Mouse (Mus musculus): ENCODE measurements around the gene Hspa12b. TPM values are rescaled to one million over a fixed set of nuclear protein-coding genes. Genes with fewer than 3 reads are reported as not detected.

Hspa12b gene
- 5.5 TPM in 2 replicates for polyA plus RNA-seq (2014; fragmentation: Nextera tagmentation; extraction: Ambion mirVana)

GRCm38 (mm10) chr2:131127161-131127730, at the start of gene Hspa12b:
Gene Hspa12b (plus strand): TSS chr2:131127280.
- Histone ChIP-seq H3K4me2 (peak within 1 kb of the TSS; percentile 94), H3K9ac (ENCODE audit: low read depth, low read length) (peak within 1 kb of the TSS; percentile 89), H3K27ac (ENCODE audit: low read depth, low read length) (peak within 1 kb of the TSS; percentile 71), H3K27me3 (replicated peaks; ENCODE audit: control insufficient read depth, insufficient read depth, low read length) (no peaks in the 10 kb centered on the region), H3K4me1 (replicated peaks; ENCODE audit: control insufficient read depth, insufficient read depth, low read length) (peaks cover 54% of the 10 kb centered on the region), H3K36me3 (ENCODE audit: control insufficient read depth, insufficient read depth, low read length) (no peaks in the 10 kb centered on the region), H3K9me3 (ENCODE audit: control insufficient read depth, low read length) (no peaks in the 10 kb centered on the region), H3K4me3 (ENCODE audit: low read depth, low read length) (peak within 1 kb of the TSS; percentile 72)
- ATAC-seq (replicated peaks; ENCODE audit: low FRiP score) (peak; percentile 88), DNase-seq (ENCODE audit: low spot score) (peak; percentile 79)
- WGBS, result 2% methylated on average over 28 of the region's 28 CpGs

GRCm38 (mm10) chr2:131080507-131080906, 46.6 kb upstream of the Hspa12b start:
- H3K27ac ChIP-seq (ENCODE audit: low read depth, low read length), result no peak overlapping the region
- no peak overlapping the region for H3K9ac ChIP-seq (ENCODE audit: low read depth, low read length)
- DNase-seq (ENCODE audit: low spot score), result no peak
- no peak overlapping the region for H3K4me2 ChIP-seq
- no peaks in the 10 kb centered on the region for H3K9me3 ChIP-seq (ENCODE audit: control insufficient read depth, low read length)
- H3K4me3 ChIP-seq (ENCODE audit: low read depth, low read length), result no peak overlapping the region
- WGBS, result 31% methylated on average over 5 of the region's 5 CpGs
- H3K27me3 ChIP-seq (replicated peaks; ENCODE audit: control insufficient read depth, insufficient read depth, low read length), result peaks cover 25% of the 10 kb centered on the region
- no peak for ATAC-seq (replicated peaks; ENCODE audit: low FRiP score)
- H3K36me3 ChIP-seq (ENCODE audit: control insufficient read depth, insufficient read depth, low read length), result no peaks in the 10 kb centered on the region
- H3K4me1 ChIP-seq (replicated peaks; ENCODE audit: control insufficient read depth, insufficient read depth, low read length), result 0 out of 2 replicates have a peak, but pooled peaks cover 2% of the 10 kb centered on the region

- H3K9me3 ChIP-seq (ENCODE audit: control insufficient read depth, low read length), result no peaks in the 10 kb centered on the region
- no peak overlapping the region for H3K4me2 ChIP-seq
- ATAC-seq (replicated peaks; ENCODE audit: low FRiP score) (no peak), DNase-seq (ENCODE audit: low spot score) (no peak)
- H3K36me3 ChIP-seq (ENCODE audit: control insufficient read depth, insufficient read depth, low read length), result no peaks in the 10 kb centered on the region
- no peak overlapping the region for H3K9ac ChIP-seq (ENCODE audit: low read depth, low read length)
- 0 out of 2 replicates have a peak, but pooled peaks cover 2% of the 10 kb centered on the region for H3K4me1 ChIP-seq (replicated peaks; ENCODE audit: control insufficient read depth, insufficient read depth, low read length)
- WGBS, result 80% methylated on average over 4 of the region's 4 CpGs
- H3K27ac ChIP-seq (ENCODE audit: low read depth, low read length), result no peak overlapping the region
- peaks cover 10% of the 10 kb centered on the region for H3K27me3 ChIP-seq (replicated peaks; ENCODE audit: control insufficient read depth, insufficient read depth, low read length)
- H3K4me3 ChIP-seq (ENCODE audit: low read depth, low read length), result no peak overlapping the region
Measured at GRCm38 (mm10) chr2:131084206-131084605, 42.9 kb upstream of the Hspa12b start.

GRCm38 (mm10) chr2:131086667-131087390, 40.3 kb upstream of the Hspa12b start, which contains the start of gene Siglec1:
Gene Siglec1 (minus strand): TSS chr2:131086765.
- no peaks in the 10 kb centered on the region for H3K27me3 ChIP-seq (replicated peaks; ENCODE audit: control insufficient read depth, insufficient read depth, low read length)
- H3K9ac ChIP-seq (ENCODE audit: low read depth, low read length), result no peak within 1 kb of the TSS
- no peaks in the 10 kb centered on the region for H3K9me3 ChIP-seq (ENCODE audit: control insufficient read depth, low read length)
- no peaks in the 10 kb centered on the region for H3K4me1 ChIP-seq (replicated peaks; ENCODE audit: control insufficient read depth, insufficient read depth, low read length)
- 64% methylated on average over 11 of the region's 11 CpGs for WGBS
- ATAC-seq (replicated peaks; ENCODE audit: low FRiP score), result no peak
- no peak within 1 kb of the TSS for H3K4me2 ChIP-seq
- H3K4me3 ChIP-seq (ENCODE audit: low read depth, low read length), result no peak within 1 kb of the TSS
- H3K27ac ChIP-seq (ENCODE audit: low read depth, low read length), result no peak within 1 kb of the TSS
- no peaks in the 10 kb centered on the region for H3K36me3 ChIP-seq (ENCODE audit: control insufficient read depth, insufficient read depth, low read length)
- DNase-seq (ENCODE audit: low spot score), result no peak

- WGBS, result 75% methylated on average over 4 of the region's 4 CpGs
- no peak overlapping the region for H3K4me3 ChIP-seq (ENCODE audit: low read depth, low read length)
- H3K9me3 ChIP-seq (ENCODE audit: control insufficient read depth, low read length), result no peaks in the 10 kb centered on the region
- no peaks in the 10 kb centered on the region for H3K4me1 ChIP-seq (replicated peaks; ENCODE audit: control insufficient read depth, insufficient read depth, low read length)
- no peak for ATAC-seq (replicated peaks; ENCODE audit: low FRiP score)
- H3K27ac ChIP-seq (ENCODE audit: low read depth, low read length), result no peak overlapping the region
- no peak overlapping the region for H3K4me2 ChIP-seq
- no peaks in the 10 kb centered on the region for H3K27me3 ChIP-seq (replicated peaks; ENCODE audit: control insufficient read depth, insufficient read depth, low read length)
- no peak overlapping the region for H3K9ac ChIP-seq (ENCODE audit: low read depth, low read length)
- H3K36me3 ChIP-seq (ENCODE audit: control insufficient read depth, insufficient read depth, low read length), result no peaks in the 10 kb centered on the region
- DNase-seq (ENCODE audit: low spot score), result no peak
Measured at GRCm38 (mm10) chr2:131088581-131088980, 38.5 kb upstream of the Hspa12b start.

GRCm38 (mm10) chr2:131089634-131090033, 37.4 kb upstream of the Hspa12b start:
- Histone ChIP-seq H3K36me3 (ENCODE audit: control insufficient read depth, insufficient read depth, low read length) (no peaks in the 10 kb centered on the region), H3K4me3 (ENCODE audit: low read depth, low read length) (no peak overlapping the region), H3K27ac (ENCODE audit: low read depth, low read length) (no peak overlapping the region), H3K4me1 (replicated peaks; ENCODE audit: control insufficient read depth, insufficient read depth, low read length) (peaks cover 2% of the 10 kb centered on the region; the same call in 1 of the 2 replicates), H3K4me2 (no peak overlapping the region), H3K27me3 (replicated peaks; ENCODE audit: control insufficient read depth, insufficient read depth, low read length) (no peaks in the 10 kb centered on the region), H3K9ac (ENCODE audit: low read depth, low read length) (no peak overlapping the region), H3K9me3 (ENCODE audit: control insufficient read depth, low read length) (no peaks in the 10 kb centered on the region)
- WGBS, result 72% methylated on average over 1 of the region's 1 CpGs
- ATAC-seq (replicated peaks; ENCODE audit: low FRiP score) (no peak), DNase-seq (ENCODE audit: low spot score) (no peak)

- ATAC-seq (replicated peaks; ENCODE audit: low FRiP score) (no peak), DNase-seq (ENCODE audit: low spot score) (no peak)
- Histone ChIP-seq H3K27me3 (replicated peaks; ENCODE audit: control insufficient read depth, insufficient read depth, low read length) (no peaks in the 10 kb centered on the region), H3K4me2 (no peak overlapping the region), H3K36me3 (ENCODE audit: control insufficient read depth, insufficient read depth, low read length) (no peaks in the 10 kb centered on the region), H3K27ac (ENCODE audit: low read depth, low read length) (no peak overlapping the region), H3K9me3 (ENCODE audit: control insufficient read depth, low read length) (no peaks in the 10 kb centered on the region), H3K4me1 (replicated peaks; ENCODE audit: control insufficient read depth, insufficient read depth, low read length) (peaks cover 2% of the 10 kb centered on the region; the same call in 1 of the 2 replicates), H3K4me3 (ENCODE audit: low read depth, low read length) (no peak overlapping the region), H3K9ac (ENCODE audit: low read depth, low read length) (no peak overlapping the region)
- WGBS, result 56% methylated on average over 3 of the region's 3 CpGs
Measured at GRCm38 (mm10) chr2:131090852-131091251, 36.2 kb upstream of the Hspa12b start.

- Histone ChIP-seq H3K9me3 (ENCODE audit: control insufficient read depth, low read length) (no peaks in the 10 kb centered on the region), H3K27me3 (replicated peaks; ENCODE audit: control insufficient read depth, insufficient read depth, low read length) (no peaks in the 10 kb centered on the region), H3K4me3 (ENCODE audit: low read depth, low read length) (no peak overlapping the region), H3K4me2 (no peak overlapping the region), H3K36me3 (ENCODE audit: control insufficient read depth, insufficient read depth, low read length) (no peaks in the 10 kb centered on the region), H3K27ac (ENCODE audit: low read depth, low read length) (no peak overlapping the region), H3K4me1 (replicated peaks; ENCODE audit: control insufficient read depth, insufficient read depth, low read length) (peaks cover 7% of the 10 kb centered on the region), H3K9ac (ENCODE audit: low read depth, low read length) (no peak overlapping the region)
- DNase-seq (ENCODE audit: low spot score), result no peak
- 87% methylated on average over 5 of the region's 5 CpGs for WGBS
- ATAC-seq (replicated peaks; ENCODE audit: low FRiP score), result no peak
Measured at GRCm38 (mm10) chr2:131093577-131093976, 33.5 kb upstream of the Hspa12b start.

- Histone ChIP-seq H3K4me2 (no peak overlapping the region), H3K4me3 (ENCODE audit: low read depth, low read length) (no peak overlapping the region), H3K9me3 (ENCODE audit: control insufficient read depth, low read length) (no peaks in the 10 kb centered on the region), H3K27ac (ENCODE audit: low read depth, low read length) (no peak overlapping the region), H3K36me3 (ENCODE audit: control insufficient read depth, insufficient read depth, low read length) (no peaks in the 10 kb centered on the region), H3K4me1 (replicated peaks; ENCODE audit: control insufficient read depth, insufficient read depth, low read length) (peaks cover 7% of the 10 kb centered on the region), H3K27me3 (replicated peaks; ENCODE audit: control insufficient read depth, insufficient read depth, low read length) (no peaks in the 10 kb centered on the region), H3K9ac (ENCODE audit: low read depth, low read length) (no peak overlapping the region)
- ATAC-seq (replicated peaks; ENCODE audit: low FRiP score) (no peak), DNase-seq (ENCODE audit: low spot score) (peak; percentile 62)
- 3% methylated on average over 1 of the region's 1 CpGs for WGBS
Measured at GRCm38 (mm10) chr2:131094823-131095222, 32.3 kb upstream of the Hspa12b start.
